Mouse (Mus musculus): ENCODE measurements at regions not wholly inside any gene's neighbourhood (a gene's known extent, or its start where the extent isn't known, plus 50 kb on each side); places are given as distances from the start of the nearest gene placed in this dataset.

DNA sequence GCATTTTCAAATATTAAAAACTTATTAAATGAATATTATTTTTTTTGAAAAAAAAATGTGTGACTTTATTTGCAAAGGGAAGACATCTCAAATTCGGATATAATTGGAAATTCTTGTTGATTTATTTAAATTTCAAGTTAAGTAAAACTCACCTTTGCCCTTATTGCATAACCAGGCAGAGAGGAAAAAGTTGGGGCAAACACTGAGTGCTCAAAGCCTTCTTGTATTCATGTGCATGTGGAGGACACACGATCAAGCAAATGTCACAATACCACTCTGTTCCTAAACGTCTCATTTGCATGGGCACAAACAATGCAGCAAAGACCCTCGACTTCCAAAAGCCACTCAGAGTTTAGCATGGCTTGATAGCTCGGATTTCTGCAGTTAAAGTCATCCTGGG is 275.1 kb downstream of the Hace1 start:
- TF ChIP-seq EP300 (IDR thresholded peaks at IDR 0.05; ENCODE audit: low read length) = no peak
- TF ChIP-seq MAZ (IDR thresholded peaks at IDR 0.05; ENCODE audit: low read depth, low read length) = no peak
- TF ChIP-seq CTCF (conservative IDR thresholded peaks at IDR 0.05 in 1 of 2, IDR thresholded peaks at IDR 0.05 in 1 of 2; ENCODE audit: low read depth in 2 of 2, low read length in 2 of 2) = no peak
- no peak for TF ChIP-seq ZMIZ1 (IDR thresholded peaks at IDR 0.05; ENCODE audit: low read depth, low read length)
- TF ChIP-seq MAX (IDR thresholded peaks at IDR 0.05; ENCODE audit: low read length) = no peak
- TF ChIP-seq ZNF384 (IDR thresholded peaks at IDR 0.05; ENCODE audit: low read depth, low read length) = no peak
- TF ChIP-seq POLR2A (IDR thresholded peaks at IDR 0.05; ENCODE audit: low read depth, low read length) = no peak
- no peak for TF ChIP-seq GABPA (IDR thresholded peaks at IDR 0.05; ENCODE audit: insufficient replicate concordance, low read depth, low read length)
- TF ChIP-seq POLR2AphosphoS2 (IDR thresholded peaks at IDR 0.05; ENCODE audit: low read depth, low read length) = no peak
- no peak for TF ChIP-seq TCF12 (IDR thresholded peaks at IDR 0.05; ENCODE audit: low read depth, low read length)
- no peak for TF ChIP-seq MYC (IDR thresholded peaks at IDR 0.05; ENCODE audit: low read depth, low read length)
